Mouse (Mus musculus): Measurements from ENCODE around the gene Bco1. TPM values are rescaled to one million over a fixed set of nuclear protein-coding genes. Genes with fewer than 3 reads are reported as not detected.

Bco1 gene
- polyA plus RNA-seq, 1 experiment: not detected

GRCm38 (mm10) chr8:117158135-117158761 lies 62.6 kb downstream of the Bco1 start, which contains the start of gene Gan:
Gan (plus strand) TSS chr8:117158135.
- TF ChIP-seq GATA1 (IDR thresholded peaks at IDR 0.05; ENCODE audit: low read length): no peak

DNA sequence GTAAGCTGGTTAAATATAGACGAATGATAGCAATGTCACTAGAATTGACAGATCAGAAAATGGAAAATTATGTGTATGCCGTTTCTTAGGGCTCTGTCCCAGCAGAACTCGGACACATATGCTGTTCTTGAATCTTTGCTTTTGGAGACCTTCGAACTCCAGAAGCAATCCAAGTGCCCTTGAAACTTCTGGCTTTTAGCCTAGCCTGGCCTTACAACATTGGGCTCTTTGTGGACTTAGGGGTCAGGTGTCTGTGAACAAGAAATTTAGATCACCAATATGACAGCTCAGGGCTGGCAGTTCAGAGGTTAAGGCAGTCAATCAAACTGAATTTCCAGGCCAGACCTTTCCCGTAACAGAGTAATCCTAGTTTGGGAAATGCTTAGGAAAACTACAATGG lies 63.4 kb downstream of the Bco1 start:
- TF ChIP-seq GATA1 (IDR thresholded peaks at IDR 0.05; ENCODE audit: low read length): no peak

DNA sequence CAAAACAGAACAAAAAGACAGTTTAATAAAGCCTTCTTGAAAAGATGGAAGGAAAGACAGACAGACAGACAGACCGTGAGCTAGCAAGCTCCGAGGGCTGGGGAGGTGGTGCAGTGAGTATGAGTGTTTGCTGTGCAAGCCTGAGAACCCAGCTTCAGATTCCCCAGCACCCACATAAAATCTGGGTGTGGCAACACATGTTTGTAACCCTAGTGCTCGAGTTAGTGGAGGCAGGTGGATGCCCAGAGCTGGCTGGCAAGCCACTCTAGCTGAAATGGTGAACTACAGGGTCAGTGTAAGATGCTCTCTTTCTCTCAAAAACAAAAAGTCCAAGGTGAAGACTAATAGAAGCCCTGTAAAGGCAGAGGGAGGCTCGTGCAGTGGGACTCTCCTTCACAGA lies 69.3 kb downstream of the Bco1 start:
- no peak for TF ChIP-seq GATA1 (IDR thresholded peaks at IDR 0.05; ENCODE audit: low read length)

GRCm38 (mm10) chr8:117165542-117165941 lies 69.9 kb downstream of the Bco1 start:
- TF ChIP-seq GATA1 (IDR thresholded peaks at IDR 0.05; ENCODE audit: low read length): no peak

DNA sequence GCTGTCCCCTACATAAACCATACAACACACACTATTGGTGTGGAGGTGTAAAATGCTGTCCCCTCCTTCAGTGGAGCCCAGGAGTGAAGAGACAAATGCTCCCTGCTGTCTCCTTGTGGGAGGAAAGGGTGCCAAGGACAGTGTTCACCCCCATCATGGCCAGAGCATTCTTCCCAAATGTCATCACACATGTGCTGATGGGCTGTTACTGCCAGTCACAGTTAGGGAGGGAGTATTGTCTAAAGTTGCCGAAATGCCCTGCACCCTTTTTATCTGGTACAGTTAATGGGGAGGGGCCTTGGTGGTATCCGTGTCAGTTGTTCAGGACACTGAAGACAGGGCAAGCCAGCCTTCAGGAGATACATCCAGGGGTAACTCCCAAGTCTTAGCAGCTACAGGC lies 70.9 kb downstream of the Bco1 start:
- TF ChIP-seq GATA1 (IDR thresholded peaks at IDR 0.05; ENCODE audit: low read length): no peak

DNA sequence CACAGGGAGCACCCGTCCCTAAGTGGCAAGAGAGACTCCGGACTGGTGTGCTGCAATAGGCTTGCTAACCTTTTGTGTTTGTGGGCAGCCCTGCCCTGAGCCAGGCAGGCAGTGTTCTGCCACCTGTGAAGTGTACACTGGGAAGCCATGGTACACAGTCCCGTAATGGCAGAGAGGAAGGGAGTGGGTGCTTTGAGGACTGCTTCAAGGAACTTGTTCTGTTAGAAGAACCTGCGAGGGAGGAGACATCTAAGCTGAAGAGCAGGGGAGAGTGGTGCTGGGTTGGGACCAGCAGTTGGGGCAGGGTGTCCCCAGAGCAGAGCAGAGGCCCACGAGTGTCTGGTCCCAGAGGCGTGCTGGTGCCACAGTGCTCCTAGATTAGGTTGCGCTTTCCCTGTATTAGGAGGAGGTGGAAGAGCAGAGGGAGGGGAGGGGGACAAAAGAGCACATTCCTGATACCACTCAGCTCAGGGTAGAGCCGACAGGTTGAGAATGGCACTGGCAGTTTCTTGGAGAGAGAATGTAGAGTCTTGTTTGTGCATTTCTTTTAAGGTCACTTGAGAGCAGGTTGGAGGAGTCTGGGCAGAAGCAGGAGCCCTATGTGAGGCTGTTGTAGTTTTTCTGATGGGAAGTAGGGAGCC lies 71.7 kb downstream of the Bco1 start:
- no peak for TF ChIP-seq GATA1 (IDR thresholded peaks at IDR 0.05; ENCODE audit: low read length)

GRCm38 (mm10) chr8:117168378-117168777 lies 72.7 kb downstream of the Bco1 start:
- TF ChIP-seq GATA1 (IDR thresholded peaks at IDR 0.05; ENCODE audit: low read length): no peak

- TF ChIP-seq GATA1 (IDR thresholded peaks at IDR 0.05; ENCODE audit: low read length): no peak
These were observed 76.2 kb downstream of the Bco1 start for GRCm38 (mm10) chr8:117171826-117172225.

GRCm38 (mm10) chr8:117172904-117173303 lies 77.2 kb downstream of the Bco1 start:
- no peak for TF ChIP-seq GATA1 (IDR thresholded peaks at IDR 0.05; ENCODE audit: low read length)

DNA sequence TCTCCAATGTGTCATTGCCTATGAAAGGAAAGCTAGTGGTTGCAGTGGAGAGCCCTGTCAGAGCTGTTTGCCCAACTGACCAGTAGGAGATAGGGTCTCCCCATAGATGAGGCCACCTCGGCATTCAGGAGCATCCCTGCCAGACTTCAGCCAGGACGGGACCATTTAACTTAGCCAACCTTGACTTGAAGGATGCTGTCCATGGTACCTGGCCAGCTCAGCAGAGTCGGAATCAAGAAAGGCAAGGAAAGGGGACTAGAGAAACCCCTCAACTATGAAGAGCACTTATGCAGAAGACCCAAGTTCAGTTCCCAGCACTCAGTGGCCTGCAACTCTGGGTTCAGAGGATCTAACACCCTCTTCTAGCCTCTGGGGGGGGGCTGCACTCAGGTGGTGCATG lies 78.0 kb downstream of the Bco1 start:
- no peak for TF ChIP-seq GATA1 (IDR thresholded peaks at IDR 0.05; ENCODE audit: low read length)

DNA sequence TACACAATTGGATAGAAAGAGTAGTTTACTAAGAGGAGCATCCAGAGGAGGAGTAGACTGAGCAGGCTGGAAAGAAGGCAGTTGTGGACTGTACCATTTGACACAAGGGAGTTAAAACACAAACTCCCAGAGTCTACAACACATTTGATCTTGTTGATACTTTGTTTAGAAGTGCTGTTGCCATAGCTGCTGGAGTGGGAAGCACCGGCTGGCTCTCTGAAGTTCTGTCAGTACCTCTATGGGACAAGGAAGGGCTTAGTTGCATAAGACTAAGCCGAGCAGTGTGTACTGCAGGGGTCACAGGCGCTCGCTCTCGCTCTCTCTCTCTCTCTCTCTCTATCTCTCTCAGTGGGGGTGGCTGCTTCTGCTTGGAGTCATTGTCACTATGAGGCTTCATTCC lies 78.9 kb downstream of the Bco1 start:
- TF ChIP-seq GATA1 (IDR thresholded peaks at IDR 0.05; ENCODE audit: low read length): no peak

- TF ChIP-seq GATA1 (IDR thresholded peaks at IDR 0.05; ENCODE audit: low read length): no peak
These were observed 80.7 kb downstream of the Bco1 start for GRCm38 (mm10) chr8:117176308-117176707.

- TF ChIP-seq GATA1 (IDR thresholded peaks at IDR 0.05; ENCODE audit: low read length): no peak
These were observed 81.6 kb downstream of the Bco1 start for GRCm38 (mm10) chr8:117177236-117177635.

- TF ChIP-seq GATA1 (IDR thresholded peaks at IDR 0.05; ENCODE audit: low read length): no peak
These were observed 82.4 kb downstream of the Bco1 start for GRCm38 (mm10) chr8:117178039-117178438.

GRCm38 (mm10) chr8:117178676-117179075 lies 83.0 kb downstream of the Bco1 start:
- no peak for TF ChIP-seq GATA1 (IDR thresholded peaks at IDR 0.05; ENCODE audit: low read length)

DNA sequence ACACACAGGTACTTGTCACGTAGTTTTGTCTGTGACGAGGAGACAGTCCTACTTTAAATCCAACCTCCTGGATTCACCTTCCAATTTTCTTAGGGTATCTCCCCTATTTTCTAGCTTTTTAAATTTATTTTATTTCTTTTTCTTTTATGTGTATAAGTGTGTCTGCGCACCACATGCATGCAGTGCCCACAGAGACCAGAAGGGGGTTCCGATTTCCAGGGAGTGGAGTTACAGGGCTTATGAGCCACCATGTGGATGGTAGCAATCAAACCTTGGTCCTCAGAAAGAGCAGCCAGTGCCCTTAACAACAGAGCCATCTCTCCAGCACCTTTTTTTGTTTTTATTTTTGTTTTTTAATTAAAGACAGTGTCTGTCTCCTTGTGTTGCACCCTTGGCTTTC lies 87.1 kb downstream of the Bco1 start:
- TF ChIP-seq GATA1 (IDR thresholded peaks at IDR 0.05; ENCODE audit: low read length): no peak

Other genes starting within 250 kb of the Bco1 start
- 46.3 and 76.1 TPM in 2 replicates for gene Cmc2, start 174.4 kb upstream of the Bco1 start, polyA plus RNA-seq (2012)
- gene Cenpn, start 174.1 kb upstream of the Bco1 start, polyA plus RNA-seq (2012): 5.9 and 18.9 TPM in 2 replicates
- 8.9 and 10.4 TPM in 2 replicates for gene Atmin, start 152.5 kb upstream of the Bco1 start, polyA plus RNA-seq (2012)
- 0.69 and 1.0 TPM in 2 replicates for gene 1700030J22Rik, start 116.9 kb upstream of the Bco1 start, polyA plus RNA-seq (2012)
- 15.9 and 18.7 TPM in 2 replicates for gene Gcsh, start 102.3 kb upstream of the Bco1 start, polyA plus RNA-seq (2012)
- not detected in 2 replicates for gene Pkd1l2, start 13.4 kb upstream of the Bco1 start, polyA plus RNA-seq (2012)
- gene Gan, start 62.3 kb downstream of the Bco1 start, polyA plus RNA-seq (2012): 1.2 and 1.7 TPM in 2 replicates
- 21.1 and 21.7 TPM in 2 replicates for gene Cmip, start 161.2 kb downstream of the Bco1 start, polyA plus RNA-seq (2012)